Mouse (Mus musculus) embryonic fibroblast, embryonic 13.5 days (primary cell): ENCODE data around the gene Mgat4c.

Experiments
- CTCF ChIP-seq: IDR thresholded peaks from 2 replicates; pipeline ENCODE4 v1.5.1; 2011; ENCODE audit warnings: mild to moderate bottlenecking, control low read depth, low read length, moderate library complexity, borderline replicate concordance; ENCODE audit not compliant: insufficient read depth
- POLR2A ChIP-seq: IDR thresholded peaks from 2 replicates; pipeline ENCODE4 v1.6.1; 2011; ENCODE audit warnings: low read depth, mild to moderate bottlenecking, control low read depth, low read length, moderate library complexity

- TF ChIP-seq CTCF: no peak
- no peak for TF ChIP-seq POLR2A
Observed at GRCm38 (mm10) chr10:102372111-102372510, 690.8 kb downstream of the Mgat4c start.
